Mouse (Mus musculus): ENCODE results near the gene Scaf4. TPM values are rescaled to one million over a fixed set of nuclear protein-coding genes. Genes with fewer than 3 reads are reported as not detected.

Scaf4 gene
- polyA plus RNA-seq, 2 experiments, result 9.0 to 21.8 TPM

GRCm38 (mm10) chr16:90301706-90302105, 17.4 kb upstream of the Scaf4 start:
- 74% methylated on average over 10 of the region's 10 CpGs for WGBS (ENCODE audit: insufficient replicate concordance)
- TF ChIP-seq CTCF (IDR thresholded peaks at IDR 0.05; ENCODE audit: low read depth), result no peak
- no peak for TF ChIP-seq EP300 (IDR thresholded peaks at IDR 0.05; ENCODE audit: low read depth)
- no peak for ATAC-seq (ENCODE audit: insufficient read depth)

GRCm38 (mm10) chr16:90300896-90301295, 16.6 kb upstream of the Scaf4 start:
- peak in 1 of 3 experiments; percentile 11 for DNase-seq (ENCODE audit: low read depth in 3 of 3, low spot score in 3 of 3)
- H3K4me1 ChIP-seq (replicated peaks; ENCODE audit: control insufficient read depth in 2 of 2, insufficient read depth in 2 of 2, low read length in 1 of 2), result no peaks in the 10 kb centered on the region; a peak in 1 of 4 replicates
- peaks cover 11% of the 10 kb centered on the region for H3K27me3 ChIP-seq (ENCODE audit: control insufficient read depth, insufficient read depth, low read length)
- no peak overlapping the region for H3K9ac ChIP-seq (replicated peaks)
- H3K27ac ChIP-seq, result no peak overlapping the region
- no peak overlapping the region for H3K4me3 ChIP-seq (ENCODE audit: insufficient read depth in 1 of 2, low read depth in 2 of 2, low read length in 2 of 2)
- no peaks in the 10 kb centered on the region for H3K36me3 ChIP-seq (replicated peaks; ENCODE audit: control insufficient read depth, insufficient read depth, low read depth)
- H3K9me3 ChIP-seq (ENCODE audit: control insufficient read depth, low read length), result no peaks in the 10 kb centered on the region
- WGBS (ENCODE audit: insufficient replicate concordance), result 65% methylated on average over 11 of the region's 11 CpGs
- no peak for ATAC-seq (ENCODE audit: insufficient read depth)
- TF ChIP-seq CTCF (IDR thresholded peaks at IDR 0.05; ENCODE audit: low read depth) (no peak), EP300 (IDR thresholded peaks at IDR 0.05; ENCODE audit: low read depth) (no peak)
- H3K4me2 ChIP-seq (ENCODE audit: low read depth), result no peak overlapping the region

More at GRCm38 (mm10) chr16:90301706-90302105, 17.4 kb upstream of the Scaf4 start:
- no peak overlapping the region for H3K4me3 ChIP-seq (ENCODE audit: insufficient read depth in 1 of 2, low read depth in 2 of 2, low read length in 2 of 2)
- DNase-seq (ENCODE audit: low read depth in 3 of 3, low spot score in 3 of 3), result no peak
- H3K36me3 ChIP-seq (replicated peaks; ENCODE audit: control insufficient read depth, insufficient read depth, low read depth), result no peaks in the 10 kb centered on the region
- no peak overlapping the region for H3K9ac ChIP-seq (replicated peaks)
- H3K4me2 ChIP-seq (ENCODE audit: low read depth), result no peak overlapping the region
- no peaks in the 10 kb centered on the region for H3K9me3 ChIP-seq (ENCODE audit: control insufficient read depth, low read length)
- H3K27ac ChIP-seq, result no peak overlapping the region
- H3K27me3 ChIP-seq (ENCODE audit: control insufficient read depth, insufficient read depth, low read length), result peaks cover 11% of the 10 kb centered on the region
- no peaks in the 10 kb centered on the region; a peak in 1 of 4 replicates for H3K4me1 ChIP-seq (replicated peaks; ENCODE audit: control insufficient read depth in 2 of 2, insufficient read depth in 2 of 2, low read length in 1 of 2)

GRCm38 (mm10) chr16:90299591-90299990, 15.3 kb upstream of the Scaf4 start:
- H3K4me2 ChIP-seq (ENCODE audit: low read depth), result no peak overlapping the region
- peaks cover 11% of the 10 kb centered on the region for H3K27me3 ChIP-seq (ENCODE audit: control insufficient read depth, insufficient read depth, low read length)
- ATAC-seq (ENCODE audit: insufficient read depth), result no peak
- TF ChIP-seq EP300 (IDR thresholded peaks at IDR 0.05; ENCODE audit: low read depth) (no peak), CTCF (IDR thresholded peaks at IDR 0.05; ENCODE audit: low read depth) (no peak)
- no peak overlapping the region for H3K27ac ChIP-seq
- H3K4me1 ChIP-seq (replicated peaks; ENCODE audit: control insufficient read depth in 2 of 2, insufficient read depth in 2 of 2, low read length in 1 of 2), result no peaks in the 10 kb centered on the region; a peak in 1 of 4 replicates
- H3K4me3 ChIP-seq (ENCODE audit: insufficient read depth in 1 of 2, low read depth in 2 of 2, low read length in 2 of 2), result no peak overlapping the region
- no peaks in the 10 kb centered on the region for H3K36me3 ChIP-seq (replicated peaks; ENCODE audit: control insufficient read depth, insufficient read depth, low read depth)
- DNase-seq (ENCODE audit: low read depth in 3 of 3, low spot score in 3 of 3), result no peak
- no peak overlapping the region for H3K9ac ChIP-seq (replicated peaks)
- H3K9me3 ChIP-seq (ENCODE audit: control insufficient read depth, low read length), result no peaks in the 10 kb centered on the region

- no peak overlapping the region for H3K27ac ChIP-seq
- no peaks in the 10 kb centered on the region; a peak in 1 of 4 replicates for H3K4me1 ChIP-seq (replicated peaks; ENCODE audit: control insufficient read depth in 2 of 2, insufficient read depth in 2 of 2, low read length in 1 of 2)
- TF ChIP-seq CTCF (IDR thresholded peaks at IDR 0.05; ENCODE audit: low read depth) (no peak), EP300 (IDR thresholded peaks at IDR 0.05; ENCODE audit: low read depth) (no peak)
- peaks cover 11% of the 10 kb centered on the region for H3K27me3 ChIP-seq (ENCODE audit: control insufficient read depth, insufficient read depth, low read length)
- ATAC-seq (ENCODE audit: insufficient read depth) (no peak), DNase-seq (ENCODE audit: low read depth in 3 of 3, low spot score in 3 of 3) (no peak)
- no peak overlapping the region for H3K9ac ChIP-seq (replicated peaks)
- H3K36me3 ChIP-seq (replicated peaks; ENCODE audit: control insufficient read depth, insufficient read depth, low read depth), result no peaks in the 10 kb centered on the region
- WGBS (ENCODE audit: insufficient replicate concordance), result 20% methylated on average over 21 of the region's 21 CpGs
- no peaks in the 10 kb centered on the region for H3K9me3 ChIP-seq (ENCODE audit: control insufficient read depth, low read length)
- H3K4me2 ChIP-seq (ENCODE audit: low read depth), result no peak overlapping the region
- no peak overlapping the region for H3K4me3 ChIP-seq (ENCODE audit: insufficient read depth in 1 of 2, low read depth in 2 of 2, low read length in 2 of 2)
Measured at GRCm38 (mm10) chr16:90298426-90299300, 14.4 kb upstream of the Scaf4 start.
